Mouse (Mus musculus): ENCODE measurements at regions not wholly inside any gene's neighbourhood (a gene's known extent, or its start where the extent isn't known, plus 50 kb on each side); places are given as distances from the start of the nearest gene placed in this dataset.
A peak's percentile ranks its signal among the peaks of the same experiment; 100 is the strongest.

DNA sequence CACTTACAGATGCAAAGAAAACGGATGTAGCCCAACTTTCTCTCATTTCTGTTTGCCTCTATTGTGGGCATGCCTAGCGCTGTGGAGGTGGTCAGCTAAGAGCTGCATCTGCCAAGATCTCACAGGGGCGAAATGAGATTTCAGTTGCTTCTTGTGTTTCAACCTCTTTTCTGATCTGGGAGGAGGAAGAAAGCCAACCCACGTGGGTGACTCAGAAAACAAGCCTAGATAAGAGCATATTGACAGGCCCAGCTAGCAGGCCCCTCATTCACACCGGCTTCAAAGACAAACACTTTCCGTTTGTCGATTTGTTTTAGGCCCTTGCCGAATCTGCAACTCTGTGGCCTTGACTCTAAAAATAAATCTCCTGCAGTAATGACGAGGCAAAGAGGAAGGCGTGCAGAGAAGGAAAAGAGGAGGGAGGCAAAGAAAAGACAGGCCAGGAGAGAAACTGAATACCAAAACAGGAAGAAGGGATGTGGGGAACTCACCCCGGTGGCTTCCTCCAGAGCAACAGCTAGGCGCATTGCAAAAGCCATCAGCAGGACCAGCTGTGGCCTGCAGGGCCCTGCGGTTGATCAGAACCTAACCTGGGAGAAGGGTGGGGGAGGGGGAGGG is 407.1 kb downstream of the Bcor start:
- no peaks in the 10 kb centered on the region for H3K36me3 ChIP-seq
- peaks cover 10% of the 10 kb centered on the region; the same call in 1 of the 2 replicates for H3K4me1 ChIP-seq
- H3K4me3 ChIP-seq: no peak overlapping the region
- peak; percentile 31 for DNase-seq (ENCODE audit: low spot score)
- H3K9me3 ChIP-seq (replicated peaks): no peaks in the 10 kb centered on the region
- WGBS: 19% methylated on average over 13 of the region's 13 CpGs
- H3K27me3 ChIP-seq (ENCODE audit: low read depth, poor library complexity, severe bottlenecking): peaks cover 85% of the 10 kb centered on the region
- no peak overlapping the region for H3K27ac ChIP-seq

DNA sequence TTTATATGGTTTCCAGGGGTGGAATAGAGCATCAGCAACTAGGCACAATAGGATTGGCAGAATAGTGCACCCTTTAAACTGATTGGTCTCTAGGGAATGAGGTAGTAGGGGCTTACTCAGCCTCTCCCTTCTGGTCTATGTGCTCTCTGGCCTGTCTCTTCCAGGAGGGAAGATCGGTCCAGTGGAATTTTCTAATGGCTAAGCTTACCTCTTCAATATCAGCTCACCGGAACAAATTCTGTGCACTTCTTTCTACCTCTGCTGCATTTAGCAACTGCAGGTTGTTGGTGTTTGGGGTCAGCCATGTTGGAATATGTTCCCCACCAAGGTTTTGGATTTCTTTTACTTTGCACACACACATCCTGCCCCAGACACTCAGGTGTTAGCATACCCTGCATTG is 405.1 kb downstream of the Bcor start:
- no peak for DNase-seq (ENCODE audit: low spot score)
- H3K27me3 ChIP-seq (ENCODE audit: low read depth, poor library complexity, severe bottlenecking): peaks cover 91% of the 10 kb centered on the region
- no peaks in the 10 kb centered on the region for H3K36me3 ChIP-seq
- H3K9me3 ChIP-seq (replicated peaks): no peaks in the 10 kb centered on the region
- 92% methylated on average over 2 of the region's 2 CpGs for WGBS
- no peak overlapping the region for H3K27ac ChIP-seq
- H3K4me1 ChIP-seq: peaks cover 10% of the 10 kb centered on the region; the same call in 1 of the 2 replicates
- H3K4me3 ChIP-seq: no peak overlapping the region

DNA sequence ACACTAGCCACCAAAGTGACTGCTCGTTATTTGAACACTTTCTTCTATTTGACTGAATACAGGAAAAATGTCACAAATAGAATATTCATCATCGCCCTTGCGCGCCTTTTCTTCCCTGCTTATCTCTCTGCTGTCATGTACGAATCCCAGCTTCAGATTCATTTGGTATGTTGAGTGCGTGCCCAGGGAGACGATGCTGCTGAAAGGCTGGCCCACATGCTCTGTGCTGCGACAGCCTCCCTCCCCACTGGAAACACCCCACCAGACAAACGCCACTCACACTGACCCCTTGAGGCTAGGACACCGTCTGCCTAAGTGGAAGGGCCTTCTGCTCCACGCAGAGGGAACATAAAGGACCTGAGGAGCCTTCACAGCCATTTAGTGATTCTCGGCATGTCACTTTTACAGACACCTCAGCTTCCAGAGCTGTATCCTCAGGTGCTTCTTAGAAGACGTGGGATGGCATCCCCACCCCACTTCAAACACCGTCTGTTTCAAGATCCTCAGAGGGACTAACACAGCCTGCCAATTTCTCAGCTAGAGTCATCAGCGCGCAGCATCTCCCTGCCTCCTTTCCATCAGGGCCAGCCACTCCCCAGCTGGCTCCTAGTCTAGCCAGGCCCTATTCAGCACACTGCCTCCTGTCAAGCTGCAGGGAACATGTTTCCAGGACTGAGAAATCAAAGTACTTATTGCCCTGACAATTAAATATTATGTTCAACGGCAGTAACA is 396.6 kb downstream of the Bcor start:
- no peaks in the 10 kb centered on the region for H3K9me3 ChIP-seq (replicated peaks)
- 75% methylated on average over 17 of the region's 17 CpGs for WGBS
- no peaks in the 10 kb centered on the region for H3K4me1 ChIP-seq
- no peak for DNase-seq (ENCODE audit: low spot score)
- peaks cover 94% of the 10 kb centered on the region for H3K27me3 ChIP-seq (ENCODE audit: low read depth, poor library complexity, severe bottlenecking)
- H3K36me3 ChIP-seq: no peaks in the 10 kb centered on the region
- no peak overlapping the region for H3K4me3 ChIP-seq
- no peak overlapping the region for H3K27ac ChIP-seq

DNA sequence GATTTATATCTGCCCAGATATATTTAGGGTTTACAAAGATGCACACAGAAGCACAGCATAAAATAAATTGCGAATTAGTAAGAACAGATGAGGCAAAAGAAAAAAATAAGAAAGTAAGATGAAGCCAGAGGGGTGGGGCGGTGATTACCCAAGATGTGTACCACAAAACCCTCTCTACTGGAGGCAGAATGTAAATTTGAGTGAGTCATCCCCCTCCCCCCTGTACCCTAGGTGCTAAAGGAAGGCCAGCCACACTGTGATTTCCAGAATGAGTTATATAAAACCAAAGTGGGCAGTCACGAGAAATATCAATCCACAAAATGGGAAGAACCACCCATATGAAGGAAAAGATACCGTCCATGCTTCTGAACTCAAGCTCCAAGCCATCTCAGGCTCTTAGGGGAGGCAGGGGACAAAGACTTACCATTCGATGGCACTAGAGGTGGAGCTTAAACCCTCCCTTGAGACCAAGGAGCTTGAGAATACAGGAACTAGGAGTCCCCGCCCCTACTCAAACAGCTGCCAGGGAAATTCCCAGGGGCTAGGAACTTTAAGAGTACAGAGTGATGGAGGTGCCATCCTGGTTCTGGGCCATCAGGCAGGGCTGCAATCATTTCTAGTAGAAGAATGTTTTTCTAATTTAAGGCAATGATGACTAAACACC is 383.8 kb downstream of the Bcor start:
- Histone ChIP-seq H3K4me3 (no peak overlapping the region), H3K9me3 (replicated peaks) (no peaks in the 10 kb centered on the region), H3K27me3 (ENCODE audit: low read depth, poor library complexity, severe bottlenecking) (peaks cover 92% of the 10 kb centered on the region), H3K36me3 (no peaks in the 10 kb centered on the region), H3K4me1 (peaks cover 5% of the 10 kb centered on the region), H3K27ac (no peak overlapping the region)
- WGBS: 67% methylated on average over 6 of the region's 6 CpGs
- DNase-seq (ENCODE audit: low spot score): no peak

DNA sequence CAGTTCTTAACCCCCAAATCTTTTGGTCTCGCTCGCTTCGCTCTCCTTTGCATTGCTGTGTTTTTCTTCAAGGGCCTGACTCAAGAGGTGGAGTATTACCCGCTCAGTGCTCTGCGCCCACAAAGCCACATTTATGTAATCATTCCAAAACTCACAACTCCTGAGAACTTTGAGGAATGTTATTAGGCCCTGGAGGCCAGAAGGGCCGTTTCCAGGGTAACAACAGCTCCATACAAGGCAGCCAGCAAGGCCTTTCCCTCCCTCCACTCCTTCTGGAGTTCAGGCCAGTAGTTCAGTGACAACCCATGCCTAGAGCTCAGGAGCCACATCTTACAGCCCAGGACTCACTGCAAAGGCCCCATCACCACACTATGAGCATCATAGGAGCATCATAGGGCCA is 365.1 kb downstream of the Bcor start:
- peaks cover 12% of the 10 kb centered on the region for H3K4me1 ChIP-seq
- no peak for DNase-seq (ENCODE audit: low spot score)

DNA sequence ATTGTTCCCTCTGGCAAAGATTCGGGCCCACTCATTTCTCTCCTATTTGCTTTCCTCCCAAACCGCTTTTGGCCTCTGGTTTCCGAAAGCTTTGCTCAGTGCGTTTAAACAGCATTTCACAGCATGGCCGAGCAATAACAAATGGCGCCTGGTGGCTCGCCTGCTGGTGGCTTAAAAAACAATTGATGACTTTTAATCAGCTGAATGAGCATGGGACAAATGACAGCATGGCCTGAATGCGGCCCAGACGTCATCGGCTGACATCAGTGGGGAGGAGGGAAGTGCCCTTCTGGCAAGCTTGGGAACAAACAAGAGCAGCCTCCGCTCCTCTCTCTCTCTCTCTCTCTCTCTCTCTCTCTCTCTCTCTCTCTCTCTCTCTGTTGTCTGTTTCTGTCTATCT is 362.3 kb downstream of the Bcor start:
- 16% methylated on average over 11 of the region's 11 CpGs for WGBS
- no peak overlapping the region for H3K4me3 ChIP-seq
- no peak for DNase-seq (ENCODE audit: low spot score)

More for the DNA sequence above, 365.1 kb downstream of the Bcor start:
- Histone ChIP-seq H3K9me3 (replicated peaks) (no peaks in the 10 kb centered on the region), H3K36me3 (no peaks in the 10 kb centered on the region), H3K27ac (no peak overlapping the region), H3K4me3 (no peak overlapping the region), H3K27me3 (ENCODE audit: low read depth, poor library complexity, severe bottlenecking) (peaks cover 85% of the 10 kb centered on the region)
- 86% methylated on average over 6 of the region's 6 CpGs for WGBS

DNA sequence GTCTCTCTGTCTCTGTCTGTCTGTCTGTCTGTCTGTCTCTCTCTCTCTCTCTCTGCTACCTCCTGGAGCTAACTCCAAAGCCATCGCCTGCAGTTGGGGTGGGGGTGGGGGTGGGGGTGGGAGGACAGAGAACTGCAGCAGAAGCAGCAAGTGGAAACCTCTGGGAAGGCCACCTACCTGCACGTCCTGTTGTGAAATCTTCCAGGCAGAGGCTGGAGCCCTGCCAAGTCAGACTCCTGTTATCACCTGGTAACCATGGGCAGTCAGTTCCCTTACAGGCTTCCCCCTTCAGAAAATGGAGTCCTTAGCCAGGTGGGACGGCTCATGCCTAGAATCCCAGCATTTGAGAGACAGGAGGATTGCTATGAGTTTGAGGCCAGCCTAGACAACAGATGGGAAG is 361.8 kb downstream of the Bcor start:
- Histone ChIP-seq H3K36me3 (no peaks in the 10 kb centered on the region), H3K27me3 (ENCODE audit: low read depth, poor library complexity, severe bottlenecking) (peaks cover 91% of the 10 kb centered on the region), H3K9me3 (replicated peaks) (no peaks in the 10 kb centered on the region), H3K27ac (no peak overlapping the region), H3K4me3 (no peak overlapping the region), H3K4me1 (peaks cover 25% of the 10 kb centered on the region)
- 36% methylated on average over 3 of the region's 3 CpGs for WGBS
- no peak for DNase-seq (ENCODE audit: low spot score)

More for the DNA sequence above, 362.3 kb downstream of the Bcor start:
- Histone ChIP-seq H3K36me3 (no peaks in the 10 kb centered on the region), H3K27ac (peak overlapping the region; percentile 42; the same call in 1 of the 2 replicates), H3K4me1 (peaks cover 21% of the 10 kb centered on the region), H3K27me3 (ENCODE audit: low read depth, poor library complexity, severe bottlenecking) (peaks cover 89% of the 10 kb centered on the region), H3K9me3 (replicated peaks) (no peaks in the 10 kb centered on the region)

DNA sequence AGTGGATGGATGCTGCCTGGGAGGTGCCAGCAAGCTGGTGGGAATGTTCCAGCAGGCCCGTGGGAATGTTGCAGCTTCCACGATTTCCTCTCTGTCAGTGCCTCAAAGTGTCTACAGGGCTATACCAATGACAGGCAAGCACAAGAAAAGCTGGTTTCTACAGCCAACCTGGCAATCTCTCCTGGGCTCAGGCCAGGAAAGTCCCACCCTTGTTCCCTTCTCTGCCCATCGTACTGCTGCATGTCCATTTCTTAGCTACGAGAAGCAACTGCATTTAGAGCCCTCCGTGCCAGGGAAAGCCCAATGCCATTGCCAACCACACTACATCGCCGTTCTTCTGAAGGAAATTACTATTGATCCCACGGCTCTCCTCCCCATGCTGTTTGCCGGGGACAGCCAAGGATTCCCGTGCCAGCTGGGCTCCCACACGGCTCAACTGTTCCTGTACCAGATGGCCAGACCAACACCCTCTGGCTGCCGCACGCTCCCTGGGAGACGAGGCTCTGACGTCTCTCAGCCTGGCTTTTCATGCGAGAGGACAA is 359.7 kb downstream of the Bcor start:
- peaks cover 33% of the 10 kb centered on the region for H3K4me1 ChIP-seq
- H3K36me3 ChIP-seq: no peaks in the 10 kb centered on the region
- H3K27me3 ChIP-seq (ENCODE audit: low read depth, poor library complexity, severe bottlenecking): peaks cover 100% of the 10 kb centered on the region
- no peak overlapping the region for H3K4me3 ChIP-seq
- WGBS: 76% methylated on average over 16 of the region's 16 CpGs
- H3K27ac ChIP-seq: no peak overlapping the region
- DNase-seq (ENCODE audit: low spot score): no peak
- no peaks in the 10 kb centered on the region for H3K9me3 ChIP-seq (replicated peaks)

DNA sequence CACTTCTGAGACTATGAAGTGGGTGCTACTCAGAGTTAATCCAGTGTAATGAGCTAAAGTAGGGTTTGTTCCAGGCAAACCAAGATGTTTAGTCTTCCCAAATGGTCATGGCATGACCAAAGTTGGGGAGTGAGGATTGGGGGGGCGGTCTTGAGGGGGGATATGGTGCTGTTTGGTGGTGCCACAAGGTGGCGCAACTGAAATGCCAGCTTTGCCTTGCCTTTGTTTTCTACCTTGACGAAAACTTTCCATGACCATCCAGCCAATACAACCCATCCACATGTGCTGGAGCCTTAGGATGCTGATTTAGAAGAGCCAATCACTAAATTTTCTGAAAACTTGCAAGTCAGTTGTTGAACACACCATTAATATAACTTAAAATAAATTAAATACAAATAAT is 358.9 kb downstream of the Bcor start:
- DNase-seq (ENCODE audit: low spot score): no peak
- Histone ChIP-seq H3K36me3 (no peaks in the 10 kb centered on the region), H3K9me3 (replicated peaks) (no peaks in the 10 kb centered on the region), H3K4me3 (no peak overlapping the region), H3K4me1 (peaks cover 35% of the 10 kb centered on the region), H3K27me3 (ENCODE audit: low read depth, poor library complexity, severe bottlenecking) (peaks cover 100% of the 10 kb centered on the region), H3K27ac (no peak overlapping the region)
- 67% methylated on average over 3 of the region's 3 CpGs for WGBS

DNA sequence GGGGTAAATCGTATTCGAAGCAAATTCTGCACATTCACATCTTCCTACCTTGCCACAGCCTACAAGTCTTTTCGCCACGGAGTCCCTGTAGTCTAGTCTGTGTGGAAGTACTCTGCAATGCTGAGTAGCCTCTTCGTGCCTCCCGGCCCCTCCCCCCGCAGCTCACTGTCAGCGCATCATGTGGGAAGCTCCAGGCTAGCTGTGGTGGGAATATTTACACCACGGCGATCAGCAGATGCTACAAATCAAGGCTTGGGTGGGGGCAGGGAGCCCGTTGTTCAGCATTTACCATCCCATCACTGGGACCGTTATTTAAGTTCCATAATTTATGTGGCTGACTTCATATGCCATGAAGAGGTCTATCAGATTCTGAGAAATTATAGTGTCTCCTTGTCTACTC is 358.5 kb downstream of the Bcor start:
- peaks cover 39% of the 10 kb centered on the region for H3K4me1 ChIP-seq
- no peaks in the 10 kb centered on the region for H3K36me3 ChIP-seq

DNA sequence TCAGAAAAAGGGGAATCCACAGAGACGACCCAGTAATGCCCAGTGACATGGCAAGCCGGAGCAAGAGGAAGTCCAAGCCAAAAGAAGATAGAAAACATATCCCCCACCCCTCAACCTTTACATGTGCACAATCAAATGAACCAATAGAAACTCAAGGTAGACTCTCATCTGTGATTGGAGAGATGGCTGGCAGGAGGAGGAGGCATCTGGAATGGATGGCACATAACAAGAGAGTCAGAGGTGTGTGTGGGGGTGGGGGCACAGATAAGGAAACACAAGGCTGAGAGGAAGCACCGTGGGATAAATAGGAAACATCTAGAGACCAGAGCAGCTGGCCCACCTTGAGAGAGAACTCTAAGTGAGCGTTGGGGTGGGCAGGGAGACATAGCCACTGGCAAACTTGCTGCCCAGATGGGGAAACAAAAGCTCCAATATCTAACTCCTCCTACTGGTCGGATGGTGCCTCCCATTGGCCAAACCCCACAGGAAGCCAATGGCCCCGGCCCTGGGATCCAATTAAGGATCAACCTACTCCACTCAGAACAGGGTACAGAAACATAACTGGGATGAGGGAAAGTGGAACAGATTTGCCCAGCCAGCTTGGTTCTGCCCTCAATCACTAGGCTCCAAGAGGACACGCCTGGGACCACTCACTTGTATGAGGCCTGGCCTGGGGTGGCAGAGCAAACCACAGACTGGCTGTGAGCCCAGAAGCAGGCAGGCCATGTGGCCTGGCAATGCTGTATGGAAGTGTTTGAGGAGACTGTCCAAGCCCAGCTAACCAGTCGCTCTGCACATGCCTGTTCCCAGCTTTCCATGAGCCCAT is 357.9 kb downstream of the Bcor start:
- peaks cover 44% of the 10 kb centered on the region for H3K4me1 ChIP-seq

More for the DNA sequence above, 358.5 kb downstream of the Bcor start:
- H3K27ac ChIP-seq: no peak overlapping the region
- peaks cover 100% of the 10 kb centered on the region for H3K27me3 ChIP-seq (ENCODE audit: low read depth, poor library complexity, severe bottlenecking)
- no peaks in the 10 kb centered on the region for H3K9me3 ChIP-seq (replicated peaks)
- no peak for DNase-seq (ENCODE audit: low spot score)
- no peak overlapping the region for H3K4me3 ChIP-seq
- 44% methylated on average over 12 of the region's 12 CpGs for WGBS

DNA sequence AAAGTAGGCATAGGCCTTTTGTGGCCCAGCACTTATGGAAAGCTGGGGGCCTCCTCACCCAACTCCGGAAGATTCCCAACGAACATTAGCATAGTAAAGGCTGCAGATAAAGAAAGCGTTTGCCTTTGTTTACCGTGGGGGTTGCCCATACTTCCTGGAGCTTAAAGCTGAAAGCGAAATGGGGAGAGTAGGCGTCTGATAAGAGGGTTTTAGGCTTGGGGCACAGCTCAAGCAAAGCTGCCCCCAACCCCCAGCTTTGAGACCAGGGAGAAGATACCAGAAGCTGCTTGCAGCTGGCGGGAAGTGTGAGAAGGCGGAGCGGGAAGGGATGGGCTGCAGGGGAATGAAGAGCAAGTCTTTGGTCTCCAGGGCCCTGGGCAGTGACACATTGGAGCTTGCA is 356.9 kb downstream of the Bcor start:
- no peak for DNase-seq (ENCODE audit: low spot score)
- no peaks in the 10 kb centered on the region for H3K9me3 ChIP-seq (replicated peaks)
- no peaks in the 10 kb centered on the region for H3K36me3 ChIP-seq
- no peak overlapping the region; the same call in 1 of the 2 replicates for H3K27ac ChIP-seq
- WGBS: 18% methylated on average over 9 of the region's 9 CpGs
- peaks cover 43% of the 10 kb centered on the region for H3K4me1 ChIP-seq
- peaks cover 100% of the 10 kb centered on the region for H3K27me3 ChIP-seq (ENCODE audit: low read depth, poor library complexity, severe bottlenecking)
- H3K4me3 ChIP-seq: no peak overlapping the region

More for the DNA sequence above, 357.9 kb downstream of the Bcor start:
- Histone ChIP-seq H3K27me3 (ENCODE audit: low read depth, poor library complexity, severe bottlenecking) (peaks cover 100% of the 10 kb centered on the region), H3K4me3 (no peak overlapping the region), H3K36me3 (no peaks in the 10 kb centered on the region), H3K9me3 (replicated peaks) (no peaks in the 10 kb centered on the region), H3K27ac (no peak overlapping the region)
- no peak for DNase-seq (ENCODE audit: low spot score)
- 50% methylated on average over 8 of the region's 8 CpGs for WGBS

Data from limb, embryonic 10.5 days (tissue).